Mouse (Mus musculus) ES-E14 (cell line): ENCODE data around the gene Ptger3.

Source experiments
- CHD2 ChIP-seq: IDR thresholded peaks from 2 replicates; pipeline ENCODE4 v1.6.1; 2014; ENCODE audit warnings: mild to moderate bottlenecking, low read depth, low read length, inconsistent platforms
- MAFK ChIP-seq: IDR thresholded peaks from 2 replicates; pipeline ENCODE4 v1.6.1; 2014; ENCODE audit warnings: mild to moderate bottlenecking, low read depth, low read length, inconsistent platforms; ENCODE audit not compliant: insufficient read depth
- ZC3H11A ChIP-seq: IDR thresholded peaks from 2 replicates; pipeline ENCODE4 v1.6.1; 2012; ENCODE audit warnings: low read depth, mild to moderate bottlenecking, inconsistent platforms, low read length, borderline replicate concordance
- ZNF384 ChIP-seq: IDR thresholded peaks from 2 replicates; pipeline ENCODE4 v1.6.1; 2012; ENCODE audit warnings: low read depth, low read length, inconsistent platforms

- TF ChIP-seq ZNF384 (no peak), ZC3H11A (no peak), CHD2 (no peak), MAFK (no peak)
Measured at GRCm38 (mm10) chr3:157576862-157577261, 10.2 kb downstream of the Ptger3 start.
